Mouse (Mus musculus) layer of hippocampus, postnatal 25 days (tissue): ENCODE data around the gene Grm7. TPM values are rescaled to one million over a fixed set of nuclear protein-coding genes. Genes with fewer than 3 reads are reported as not detected.
A peak's percentile ranks its signal among the peaks of the same experiment; 100 is the strongest.

ENCODE experiments used
- DNase-seq, 2 experiments: peaks; one replicate each; pipeline ENCODE4 v3.0.0; 2022; ENCODE audit warnings: mixed read lengths in 2 of 2, low spot score in 1 of 2; ENCODE audit errors: extremely low spot score in 1 of 2
- total RNA-seq, 2 experiments: library from RNA; stranded (reverse); gene quantifications; 2 replicates each; pipeline ENCODE4 v1.2.3; 2021

The Grm7 gene
- total RNA-seq, result 10 to 100 TPM; 63.2 to 77.9 TPM

- peak; percentile 54 to 61 for DNase-seq
Observed at GRCm38 (mm10) chr6:110645411-110646361, at the start of gene Grm7. TSS of gene Grm7 (plus strand) at chr6:110645581.

- DNase-seq, result peak in 1 of 2 experiments; percentile 27
Observed at GRCm38 (mm10) chr6:110645041-110645410, 355 bp upstream of the Grm7 start.

GRCm38 (mm10) chr6:110646901-110647300 is 1.5 kb downstream of the Grm7 start:
- peak; percentile 31 to 49 for DNase-seq

- DNase-seq, result peak in 1 of 2 experiments; percentile 3
Observed at GRCm38 (mm10) chr6:110649227-110649626, 3.8 kb downstream of the Grm7 start.

- no peak for DNase-seq
Observed at GRCm38 (mm10) chr6:110653361-110654001, 8.1 kb downstream of the Grm7 start.

- DNase-seq, result no peak
Observed at GRCm38 (mm10) chr6:110664436-110664835, 19.1 kb downstream of the Grm7 start.

GRCm38 (mm10) chr6:110668447-110668846 is 23.1 kb downstream of the Grm7 start:
- DNase-seq, result no peak

- DNase-seq, result no peak
Observed at GRCm38 (mm10) chr6:110690954-110691353, 45.6 kb downstream of the Grm7 start.

GRCm38 (mm10) chr6:110709763-110710162 is 64.4 kb downstream of the Grm7 start:
- DNase-seq, result peak in 1 of 2 experiments; percentile 15

- no peak for DNase-seq
Observed at GRCm38 (mm10) chr6:110714943-110715342, 69.6 kb downstream of the Grm7 start.

GRCm38 (mm10) chr6:110723371-110723770 is 78.0 kb downstream of the Grm7 start:
- DNase-seq, result no peak

GRCm38 (mm10) chr6:110733914-110734313 is 88.5 kb downstream of the Grm7 start:
- DNase-seq, result no peak

GRCm38 (mm10) chr6:110743981-110744670 is 98.7 kb downstream of the Grm7 start:
- no peak for DNase-seq

- no peak for DNase-seq
Observed at GRCm38 (mm10) chr6:110755921-110756320, 110.5 kb downstream of the Grm7 start.

- DNase-seq, result no peak
Observed at GRCm38 (mm10) chr6:110769588-110769987, 124.2 kb downstream of the Grm7 start.

GRCm38 (mm10) chr6:110772652-110773051 is 127.3 kb downstream of the Grm7 start:
- DNase-seq, result no peak

GRCm38 (mm10) chr6:110776046-110776445 is 130.7 kb downstream of the Grm7 start:
- no peak for DNase-seq

- no peak for DNase-seq
Observed at GRCm38 (mm10) chr6:110785497-110785928, 140.1 kb downstream of the Grm7 start.

GRCm38 (mm10) chr6:110792696-110793095 is 147.3 kb downstream of the Grm7 start:
- DNase-seq, result no peak

- no peak for DNase-seq
Observed at GRCm38 (mm10) chr6:110807481-110807880, 162.1 kb downstream of the Grm7 start.

- no peak for DNase-seq
Observed at GRCm38 (mm10) chr6:110812214-110812613, 166.8 kb downstream of the Grm7 start.
